Mouse (Mus musculus) stomach, postnatal 0 days (tissue): ENCODE measurements around the gene Cdkl4.

Source experiments
- CTCF ChIP-seq: IDR thresholded peaks from 2 replicates; pipeline ENCODE4 v1.5.1; 2016; ENCODE audit warnings: antibody characterized with exemption, low read depth, mild to moderate bottlenecking, moderate library complexity
- EP300 ChIP-seq: optimal IDR thresholded peaks from 2 replicates; pipeline ENCODE3; 2016; ENCODE audit warnings: antibody characterized with exemption

DNA sequence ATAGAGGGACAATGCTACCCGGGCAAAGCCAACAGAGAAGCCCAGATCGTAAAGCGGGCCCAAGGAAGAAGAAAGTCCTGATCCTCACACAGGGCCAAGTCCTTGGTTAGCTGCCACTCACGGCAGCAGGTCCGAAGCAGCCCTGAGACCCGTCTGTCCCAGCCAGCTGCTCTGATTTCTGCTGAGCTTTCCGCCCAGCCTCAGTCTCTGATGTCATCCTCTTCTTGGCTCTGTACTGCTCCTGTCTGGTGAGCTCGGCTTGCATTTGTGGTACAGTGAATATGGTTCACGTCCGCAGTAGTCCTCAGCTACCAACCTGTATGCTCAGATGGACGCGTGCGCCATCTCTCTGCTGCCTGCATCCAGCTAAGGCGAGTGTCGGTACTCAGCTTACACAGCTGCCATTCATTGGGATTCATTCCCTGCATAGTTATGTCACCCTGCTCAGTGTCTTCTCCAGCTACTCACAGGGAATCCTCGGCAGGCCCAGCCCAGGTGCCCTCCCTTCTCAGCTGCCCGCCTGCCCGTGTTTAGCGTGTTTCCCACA lies 25.5 kb upstream of the Cdkl4 start:
- TF ChIP-seq CTCF (no peak), EP300 (no peak)
